Mouse (Mus musculus): Measurements from ENCODE around the gene Zfp709. TPM values are rescaled to one million over a fixed set of nuclear protein-coding genes. Genes with fewer than 3 reads are reported as not detected.
"Not testable (repeated sequence)": the region's sequence is repeated elsewhere in the genome, so short reads cannot be mapped to it uniquely, and the experiment has no call there.

The Zfp709 gene
- polyA plus RNA-seq, 1 experiment from 2014 or later: 7.3 TPM

DNA sequence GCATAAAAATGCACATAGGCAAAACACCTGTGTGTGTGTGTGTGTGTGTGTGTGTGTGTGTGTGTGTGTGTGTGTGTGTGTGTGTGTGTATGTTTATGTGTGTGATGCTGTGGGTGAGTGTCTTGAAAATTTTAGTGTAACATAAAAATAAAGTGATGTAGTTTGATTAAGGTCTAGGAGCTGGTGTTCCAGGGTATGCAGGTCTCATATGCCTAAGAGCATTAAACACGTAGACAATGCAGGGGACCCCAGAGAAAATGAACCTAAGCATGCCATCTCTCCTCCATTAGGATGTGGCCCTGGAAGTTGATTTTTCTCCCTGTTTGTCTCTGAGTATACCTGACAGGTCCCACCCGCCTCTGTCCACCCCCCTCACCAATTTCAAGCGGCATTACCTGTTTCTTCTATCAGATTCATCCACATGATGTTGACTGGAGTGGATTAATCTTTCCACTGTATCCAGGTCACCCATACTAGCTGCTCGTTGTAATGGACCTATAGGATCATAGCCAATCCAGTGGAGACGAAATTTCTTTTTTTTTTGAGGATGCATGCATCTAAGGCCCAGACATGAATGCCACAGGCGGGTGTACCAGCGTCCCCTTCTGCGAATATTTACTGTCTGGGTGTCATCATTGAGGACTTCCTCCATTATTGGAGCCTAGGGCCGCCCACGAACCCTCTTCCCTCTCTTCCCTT lies 25.0 kb upstream of the Zfp709 start:
- ATAC-seq; H3K4me1 ChIP-seq (ENCODE audit: control insufficient read depth, insufficient read depth, low read depth, low read length): not testable (repeated sequence)

GRCm38 (mm10) chr8:71857364-71857763 lies 24.5 kb upstream of the Zfp709 start:
- not testable (repeated sequence) for H3K4me2 ChIP-seq (ENCODE audit: low read length); H3K4me3 ChIP-seq (ENCODE audit: low read length); H3K9me3 ChIP-seq (ENCODE audit: control insufficient read depth, low read length); H3K27me3 ChIP-seq (replicated peaks; ENCODE audit: control insufficient read depth, insufficient read depth, low read length); H3K4me1 ChIP-seq (ENCODE audit: control insufficient read depth, insufficient read depth, low read depth, low read length); H3K36me3 ChIP-seq (ENCODE audit: control insufficient read depth, insufficient read depth, low read length); ATAC-seq; H3K9ac ChIP-seq (ENCODE audit: low read depth, low read length); H3K27ac ChIP-seq (ENCODE audit: low read depth, low read length)
- WGBS: 77% methylated on average over 2 of the region's 2 CpGs

More for the DNA sequence above, 25.0 kb upstream of the Zfp709 start:
- H3K4me3 ChIP-seq (ENCODE audit: low read length); H3K4me2 ChIP-seq (ENCODE audit: low read length); H3K36me3 ChIP-seq (ENCODE audit: control insufficient read depth, insufficient read depth, low read length); H3K9me3 ChIP-seq (ENCODE audit: control insufficient read depth, low read length); H3K9ac ChIP-seq (ENCODE audit: low read depth, low read length); H3K27me3 ChIP-seq (replicated peaks; ENCODE audit: control insufficient read depth, insufficient read depth, low read length); H3K27ac ChIP-seq (ENCODE audit: low read depth, low read length): not testable (repeated sequence)
- WGBS: 78% methylated on average over 7 of the region's 10 CpGs

GRCm38 (mm10) chr8:71861551-71861950 lies 20.3 kb upstream of the Zfp709 start:
- not testable (repeated sequence) for H3K4me3 ChIP-seq (ENCODE audit: low read length); H3K27ac ChIP-seq (ENCODE audit: low read depth, low read length); H3K4me1 ChIP-seq (ENCODE audit: control insufficient read depth, insufficient read depth, low read depth, low read length); H3K9ac ChIP-seq (ENCODE audit: low read depth, low read length); H3K36me3 ChIP-seq (ENCODE audit: control insufficient read depth, insufficient read depth, low read length); ATAC-seq; H3K27me3 ChIP-seq (replicated peaks; ENCODE audit: control insufficient read depth, insufficient read depth, low read length); H3K4me2 ChIP-seq (ENCODE audit: low read length); H3K9me3 ChIP-seq (ENCODE audit: control insufficient read depth, low read length)
- 77% methylated on average over 1 of the region's 1 CpGs for WGBS

DNA sequence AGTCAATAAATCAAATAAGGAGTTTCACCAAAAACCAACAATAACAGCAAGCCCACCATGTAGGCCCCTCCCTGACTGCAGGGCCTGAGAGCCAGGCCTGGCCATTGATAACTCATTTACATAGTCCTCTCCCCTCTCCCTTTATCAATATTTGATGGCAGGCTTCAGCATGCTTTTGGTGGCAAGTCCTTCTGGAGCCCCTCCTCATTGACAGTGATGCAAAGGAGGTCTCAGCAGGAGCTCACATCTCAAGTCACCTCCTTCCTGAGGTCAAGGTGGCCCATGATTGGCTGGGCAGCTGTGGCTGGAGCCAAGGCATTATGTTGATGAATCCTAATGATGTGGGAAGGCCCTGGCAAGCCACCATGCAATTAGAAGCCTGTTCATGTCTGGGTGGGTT lies 19.8 kb upstream of the Zfp709 start:
- H3K9me3 ChIP-seq (ENCODE audit: control insufficient read depth, low read length); H3K4me3 ChIP-seq (ENCODE audit: low read length); H3K9ac ChIP-seq (ENCODE audit: low read depth, low read length); H3K36me3 ChIP-seq (ENCODE audit: control insufficient read depth, insufficient read depth, low read length); H3K4me2 ChIP-seq (ENCODE audit: low read length); H3K27me3 ChIP-seq (replicated peaks; ENCODE audit: control insufficient read depth, insufficient read depth, low read length); ATAC-seq; H3K4me1 ChIP-seq (ENCODE audit: control insufficient read depth, insufficient read depth, low read depth, low read length); H3K27ac ChIP-seq (ENCODE audit: low read depth, low read length): not testable (repeated sequence)

DNA sequence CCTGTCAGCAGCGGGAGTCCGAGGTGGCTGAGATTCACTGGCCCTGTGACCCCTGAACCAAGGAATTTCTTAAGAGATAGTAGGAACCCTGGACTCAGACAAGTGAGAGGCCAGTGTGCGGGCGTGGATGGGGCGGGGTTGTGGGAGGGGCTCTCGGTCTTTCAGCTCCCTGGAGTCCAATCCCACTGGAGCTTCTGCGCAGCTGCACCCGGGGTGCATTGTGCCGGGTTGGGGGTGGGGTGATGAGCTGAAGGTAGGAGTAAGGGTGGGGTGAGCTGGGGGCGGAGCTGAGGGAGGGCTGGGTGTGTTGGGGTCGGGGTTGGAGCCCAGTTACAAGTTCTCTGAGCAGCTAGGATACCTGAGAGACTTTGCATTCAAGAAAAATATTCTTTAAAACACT lies 18.8 kb downstream of the Zfp709 start:
- H3K9me3 ChIP-seq (ENCODE audit: control insufficient read depth, low read length); ATAC-seq; H3K4me2 ChIP-seq (ENCODE audit: low read length); H3K9ac ChIP-seq (ENCODE audit: low read depth, low read length); H3K27me3 ChIP-seq (replicated peaks; ENCODE audit: control insufficient read depth, insufficient read depth, low read length); H3K4me3 ChIP-seq (ENCODE audit: low read length); H3K27ac ChIP-seq (ENCODE audit: low read depth, low read length); H3K36me3 ChIP-seq (ENCODE audit: control insufficient read depth, insufficient read depth, low read length); H3K4me1 ChIP-seq (ENCODE audit: control insufficient read depth, insufficient read depth, low read depth, low read length): not testable (repeated sequence)
- WGBS: 45% methylated on average over 11 of the region's 11 CpGs

DNA sequence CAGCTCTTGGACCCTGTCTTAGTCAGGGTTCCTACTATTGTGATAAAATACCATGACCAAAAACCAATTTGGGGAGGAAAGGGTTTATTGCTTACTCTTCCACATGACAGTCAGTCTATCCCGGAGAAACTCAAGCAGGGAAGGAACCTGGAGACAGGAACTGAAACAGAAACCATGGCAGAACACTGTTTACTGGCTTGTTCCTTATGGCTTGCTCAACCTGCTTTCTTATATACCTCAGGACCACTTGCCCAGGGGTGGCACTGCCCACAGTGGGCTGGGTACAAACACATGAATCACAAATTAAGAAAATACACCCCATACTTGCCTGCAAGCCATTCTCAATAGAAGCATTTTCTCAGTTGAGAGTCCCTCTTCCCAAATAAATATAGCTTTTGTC lies 21.3 kb downstream of the Zfp709 start:
- not testable (repeated sequence) for H3K27me3 ChIP-seq (replicated peaks; ENCODE audit: control insufficient read depth, insufficient read depth, low read length); H3K4me3 ChIP-seq (ENCODE audit: low read length); H3K4me2 ChIP-seq (ENCODE audit: low read length); H3K27ac ChIP-seq (ENCODE audit: low read depth, low read length); H3K36me3 ChIP-seq (ENCODE audit: control insufficient read depth, insufficient read depth, low read length); ATAC-seq; H3K4me1 ChIP-seq (ENCODE audit: control insufficient read depth, insufficient read depth, low read depth, low read length); H3K9ac ChIP-seq (ENCODE audit: low read depth, low read length); H3K9me3 ChIP-seq (ENCODE audit: control insufficient read depth, low read length)
- 77% methylated on average over 1 of the region's 1 CpGs for WGBS

GRCm38 (mm10) chr8:71906809-71907208 lies 25.0 kb downstream of the Zfp709 start:
- Histone ChIP-seq H3K4me2 (ENCODE audit: low read length) (no peak overlapping the region), H3K4me3 (ENCODE audit: low read length) (no peak overlapping the region)
- WGBS: 97% methylated on average over 1 of the region's 1 CpGs

GRCm38 (mm10) chr8:71907798-71908257 lies 26.0 kb downstream of the Zfp709 start:
- peak overlapping the region; percentile 54 for H3K4me2 ChIP-seq (ENCODE audit: low read length)
- no peaks in the 10 kb centered on the region for H3K27me3 ChIP-seq (replicated peaks; ENCODE audit: control insufficient read depth, insufficient read depth, low read length)
- no peak for ATAC-seq
- peak overlapping the region; percentile 99 for H3K27ac ChIP-seq (ENCODE audit: low read depth, low read length)
- no peaks in the 10 kb centered on the region for H3K9me3 ChIP-seq (ENCODE audit: control insufficient read depth, low read length)
- no peaks in the 10 kb centered on the region for H3K36me3 ChIP-seq (ENCODE audit: control insufficient read depth, insufficient read depth, low read length)
- H3K4me3 ChIP-seq (ENCODE audit: low read length): peak overlapping the region; percentile 77
- 95% methylated on average over 5 of the region's 5 CpGs for WGBS
- peaks cover 5% of the 10 kb centered on the region; the same call in 1 of the 2 replicates for H3K4me1 ChIP-seq (ENCODE audit: control insufficient read depth, insufficient read depth, low read depth, low read length)
- H3K9ac ChIP-seq (ENCODE audit: low read depth, low read length): no peak overlapping the region; the same call in 1 of the 2 replicates

More at GRCm38 (mm10) chr8:71906809-71907208, 25.0 kb downstream of the Zfp709 start:
- Histone ChIP-seq H3K27me3 (replicated peaks; ENCODE audit: control insufficient read depth, insufficient read depth, low read length) (no peaks in the 10 kb centered on the region), H3K27ac (ENCODE audit: low read depth, low read length) (no peak overlapping the region), H3K4me1 (ENCODE audit: control insufficient read depth, insufficient read depth, low read depth, low read length) (peaks cover 5% of the 10 kb centered on the region; the same call in 1 of the 2 replicates), H3K9ac (ENCODE audit: low read depth, low read length) (no peak overlapping the region), H3K9me3 (ENCODE audit: control insufficient read depth, low read length) (no peaks in the 10 kb centered on the region), H3K36me3 (ENCODE audit: control insufficient read depth, insufficient read depth, low read length) (no peaks in the 10 kb centered on the region)
- ATAC-seq: no peak

GRCm38 (mm10) chr8:71908309-71909261 lies 26.8 kb downstream of the Zfp709 start, which contains the start of the genes Zfp882 and Zfp617:
Gene Zfp882, plus strand, starts transcription at chr8:71908608.
Gene Zfp617, plus strand, starts transcription at chr8:71908635.
- H3K27me3 ChIP-seq (replicated peaks; ENCODE audit: control insufficient read depth, insufficient read depth, low read length): no peaks in the 10 kb centered on the region
- H3K4me2 ChIP-seq (ENCODE audit: low read length): peak within 1 kb of the TSS; percentile 54
- peak within 1 kb of the TSS; percentile 94 for H3K9ac ChIP-seq (ENCODE audit: low read depth, low read length)
- H3K4me1 ChIP-seq (ENCODE audit: control insufficient read depth, insufficient read depth, low read depth, low read length): peaks cover 5% of the 10 kb centered on the region; the same call in 1 of the 2 replicates
- peak within 1 kb of the TSS; percentile 77 for H3K4me3 ChIP-seq (ENCODE audit: low read length)
- peak; percentile 98 for ATAC-seq
- H3K36me3 ChIP-seq (ENCODE audit: control insufficient read depth, insufficient read depth, low read length): peaks cover under 1% of the 10 kb centered on the region
- peak within 1 kb of the TSS; percentile 99 for H3K27ac ChIP-seq (ENCODE audit: low read depth, low read length)
- H3K9me3 ChIP-seq (ENCODE audit: control insufficient read depth, low read length): no peaks in the 10 kb centered on the region
- WGBS: 3% methylated on average over 47 of the region's 47 CpGs

Data from hindbrain, embryonic 16.5 days (tissue).